Mouse (Mus musculus): Measurements from ENCODE around the gene Dnajc5.
A peak's percentile ranks its signal among the peaks of the same experiment; 100 is the strongest.
"Not testable (repeated sequence)": the region's sequence is repeated elsewhere in the genome, so short reads cannot be mapped to it uniquely, and the experiment has no call there.

Dnajc5 gene

DNA sequence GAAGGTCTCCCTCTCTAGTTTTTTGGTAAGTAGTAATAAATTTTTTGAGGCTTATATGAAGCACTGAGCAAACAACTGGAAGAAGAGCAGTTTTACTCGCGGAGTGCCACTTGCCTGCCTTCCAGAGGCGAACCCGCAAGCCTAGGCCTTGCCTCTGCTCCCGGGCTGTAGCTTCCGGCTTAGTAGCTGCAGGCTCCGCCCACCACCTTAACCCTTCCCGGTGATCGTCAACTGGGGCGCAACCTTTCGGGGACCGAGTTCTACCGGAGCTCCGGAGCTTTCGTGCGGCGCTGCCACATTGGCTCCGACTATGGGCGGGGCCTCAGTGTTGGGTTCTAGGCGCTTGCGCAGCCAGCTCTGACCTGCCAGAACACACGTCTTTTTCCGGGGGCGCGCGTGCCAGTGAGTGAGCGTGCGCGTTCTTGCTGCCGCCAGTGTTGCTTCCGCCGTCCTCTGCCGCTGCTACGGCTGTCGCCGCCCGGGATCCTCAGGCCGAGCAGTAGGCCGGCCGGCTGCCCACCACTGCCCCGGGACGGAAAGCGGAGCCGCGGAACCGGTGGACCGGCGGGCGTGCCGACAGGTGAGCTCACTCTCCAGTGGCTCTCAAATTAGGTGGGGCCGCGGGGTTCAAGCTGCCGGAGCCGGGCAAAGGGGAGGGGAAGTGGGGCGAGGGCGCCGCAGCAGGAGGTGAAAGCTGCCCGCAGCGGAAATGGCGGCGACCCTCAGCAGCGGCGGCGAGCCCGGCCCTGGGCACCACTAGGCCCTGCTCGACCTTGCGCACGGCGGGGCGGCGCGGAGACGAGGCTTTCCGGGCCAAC, at the start of gene Dnajc5:
Dnajc5 (plus strand) TSS at position 368 of the 818 bp plus-strand sequence.
- DNase-seq = peak; percentile 99

DNA sequence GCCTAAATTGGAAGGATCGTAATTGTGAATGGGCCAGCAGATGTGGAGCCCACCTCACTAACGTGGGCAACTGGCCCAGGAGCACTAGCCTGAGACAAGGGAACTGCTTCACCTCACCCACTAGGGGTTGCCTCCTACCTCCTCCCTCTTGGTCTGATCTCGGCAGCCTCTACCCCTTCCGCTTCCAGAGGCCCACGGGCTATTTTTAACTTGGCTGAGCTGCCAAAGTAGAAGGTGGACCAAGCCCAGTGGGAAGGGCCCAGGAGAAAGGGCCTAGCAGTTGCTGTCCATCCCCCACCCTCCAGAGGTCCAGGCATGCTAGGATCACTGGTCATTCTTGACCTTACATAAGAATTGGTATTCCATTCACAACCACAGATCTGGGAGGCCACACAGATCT, 49.0 kb upstream of the Dnajc5 start:
- no peak for DNase-seq

DNA sequence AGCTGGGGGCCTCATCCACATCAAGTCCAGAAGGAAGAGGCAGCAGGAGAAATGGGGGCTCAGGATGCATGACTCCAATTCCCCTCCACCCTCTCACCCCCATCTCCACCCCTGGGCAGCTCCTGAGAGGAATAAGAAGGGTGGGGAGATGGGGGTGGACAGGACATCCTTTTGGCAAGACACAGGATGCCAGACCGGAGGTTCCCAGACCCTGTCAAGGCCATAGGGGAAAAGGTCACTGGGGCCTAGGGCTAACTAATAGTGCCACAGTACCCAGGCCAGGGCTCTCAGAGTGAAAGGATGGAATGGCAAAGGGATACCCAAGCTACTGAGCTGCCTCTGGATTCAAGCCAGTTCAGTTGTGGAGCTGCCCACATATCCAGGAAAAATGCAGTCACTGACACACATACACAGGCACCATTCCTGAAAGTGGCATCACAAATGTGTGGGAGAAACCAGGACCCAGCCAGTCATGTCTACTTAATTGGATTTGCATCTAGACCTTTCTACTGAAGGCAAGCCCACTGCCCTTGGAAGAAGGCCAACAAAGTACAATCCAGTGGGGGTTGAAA, 47.9 kb upstream of the Dnajc5 start:
- no peak for DNase-seq

DNA sequence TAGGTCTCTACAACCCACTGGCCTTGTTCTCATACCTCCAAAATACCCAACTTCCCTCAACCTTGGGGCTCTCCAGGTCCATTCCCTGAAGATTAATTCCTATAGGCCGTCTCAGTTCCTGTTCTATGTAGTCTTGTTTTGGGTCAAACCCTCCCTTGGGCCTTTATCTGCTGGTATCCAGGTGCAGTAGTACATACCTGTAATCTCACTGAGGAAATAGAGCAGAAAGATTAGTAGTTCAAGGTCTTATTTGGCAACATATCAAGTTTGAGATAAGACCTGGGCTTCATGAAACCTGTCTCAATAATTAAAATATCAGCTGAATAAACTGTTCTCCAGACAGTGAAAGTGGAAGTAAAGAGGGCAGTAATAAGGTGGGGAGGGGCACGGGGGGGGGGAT, 37.2 kb upstream of the Dnajc5 start:
- DNase-seq = no peak

GRCm38 (mm10) chr2:181483562-181484318, 36.5 kb upstream of the Dnajc5 start:
- peak in 1 of 2 experiments; percentile 33 for DNase-seq

DNA sequence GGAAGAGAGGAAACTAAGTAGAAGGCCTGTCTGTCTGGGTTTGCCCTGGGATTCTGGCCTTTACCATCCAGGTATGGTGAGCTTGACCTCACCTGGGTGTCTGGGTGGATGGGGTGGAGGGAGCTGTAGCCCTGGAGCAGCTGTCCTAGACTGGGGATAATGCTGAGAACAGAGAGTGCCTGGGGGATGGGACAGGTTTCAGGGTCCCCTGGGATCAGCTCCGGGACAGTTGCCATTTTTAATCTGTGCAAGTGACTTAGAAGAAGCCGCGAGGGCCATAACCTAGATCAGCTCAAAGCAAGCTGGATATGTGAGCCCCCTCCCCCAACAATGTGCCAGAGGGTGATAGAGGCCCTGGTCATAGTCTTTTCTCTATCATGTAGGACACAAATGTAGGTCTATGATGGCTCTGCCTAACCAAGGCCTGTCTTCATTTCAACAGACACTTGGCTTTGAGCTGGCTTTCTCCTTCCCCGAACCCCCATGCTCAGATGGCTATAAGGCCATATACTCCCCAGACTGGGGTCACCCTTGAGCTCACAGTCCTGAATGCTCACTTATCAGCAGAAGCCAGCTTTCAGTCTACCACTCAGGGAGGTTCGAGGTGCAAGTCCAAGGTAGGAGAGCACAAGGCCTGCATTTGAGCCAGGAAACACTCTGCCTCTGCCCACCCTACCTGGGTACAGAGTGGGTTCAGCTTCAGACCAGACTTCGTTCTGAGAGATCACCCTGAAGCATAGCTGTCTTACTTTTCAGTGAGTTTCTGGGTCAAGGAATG, 35.6 kb upstream of the Dnajc5 start:
- DNase-seq = no peak

GRCm38 (mm10) chr2:181485741-181486140, 34.5 kb upstream of the Dnajc5 start:
- DNase-seq = no peak

DNA sequence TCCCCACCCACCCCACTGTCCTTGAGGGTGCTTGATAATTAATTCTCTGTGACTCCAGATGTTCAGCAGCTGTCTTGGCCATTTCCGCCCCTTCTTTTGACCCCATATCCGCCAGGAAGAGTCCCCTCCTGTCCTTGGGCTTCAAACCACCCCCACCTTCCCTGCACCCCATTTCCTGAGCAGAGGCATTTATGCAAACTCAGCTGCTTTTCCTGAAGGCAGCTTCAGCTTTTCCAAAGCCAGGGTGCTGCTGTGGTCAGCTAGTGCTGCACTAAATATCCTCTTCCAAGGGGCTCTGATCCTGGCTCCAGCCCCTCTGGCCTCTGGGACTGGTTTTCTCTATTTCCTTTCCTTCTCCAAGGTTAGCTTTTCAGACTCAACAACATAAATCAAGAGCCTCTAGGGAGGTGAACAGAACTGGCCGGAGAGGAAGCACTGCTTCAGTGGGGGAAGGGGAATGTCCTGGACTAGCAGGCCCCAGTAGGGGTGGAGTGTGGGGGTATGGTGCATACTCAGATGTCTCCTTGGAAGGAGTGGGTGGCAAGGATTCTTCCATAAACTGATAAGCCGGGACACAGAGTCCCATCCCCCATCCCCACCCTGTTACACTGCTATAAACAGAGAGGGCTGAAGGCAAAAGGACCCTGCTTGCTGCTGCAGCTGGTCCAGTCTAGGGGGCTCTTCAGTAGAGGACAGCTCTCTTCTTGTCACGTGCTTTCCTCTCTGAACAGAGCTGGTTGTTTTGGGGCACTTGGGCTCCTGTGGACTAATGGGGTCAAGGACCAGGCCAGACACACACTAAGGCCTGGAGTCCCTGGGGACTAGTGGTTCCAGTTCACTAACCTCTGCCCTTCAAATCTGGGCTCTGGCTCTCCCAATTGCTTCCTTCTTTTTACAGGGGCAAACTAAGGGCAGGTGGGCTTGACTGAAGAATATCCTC, 32.7 kb upstream of the Dnajc5 start:
- DNase-seq = no peak

GRCm38 (mm10) chr2:181491432-181492205, 28.7 kb upstream of the Dnajc5 start:
- peak in 1 of 2 experiments; percentile 28 for DNase-seq

DNA sequence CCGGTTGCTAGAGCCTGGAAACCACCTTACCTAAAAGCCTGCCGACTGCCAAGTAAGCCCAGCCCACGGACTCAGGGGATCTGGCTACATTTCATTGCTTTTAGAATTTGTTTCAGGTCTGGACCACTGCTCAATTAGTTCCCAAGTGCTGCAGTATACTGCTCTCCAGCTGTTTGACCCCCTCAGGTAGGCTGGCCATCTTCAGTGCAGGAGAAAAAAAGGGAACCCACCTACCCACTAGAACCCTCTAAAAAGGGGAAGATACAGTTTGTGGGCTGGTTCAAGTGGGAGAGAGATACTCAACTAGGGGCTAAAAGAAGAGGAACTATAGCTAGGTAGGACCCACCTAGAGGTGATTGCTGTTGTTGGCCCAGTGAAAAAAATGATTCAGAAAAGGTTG, 28.1 kb upstream of the Dnajc5 start:
- no peak for DNase-seq

DNA sequence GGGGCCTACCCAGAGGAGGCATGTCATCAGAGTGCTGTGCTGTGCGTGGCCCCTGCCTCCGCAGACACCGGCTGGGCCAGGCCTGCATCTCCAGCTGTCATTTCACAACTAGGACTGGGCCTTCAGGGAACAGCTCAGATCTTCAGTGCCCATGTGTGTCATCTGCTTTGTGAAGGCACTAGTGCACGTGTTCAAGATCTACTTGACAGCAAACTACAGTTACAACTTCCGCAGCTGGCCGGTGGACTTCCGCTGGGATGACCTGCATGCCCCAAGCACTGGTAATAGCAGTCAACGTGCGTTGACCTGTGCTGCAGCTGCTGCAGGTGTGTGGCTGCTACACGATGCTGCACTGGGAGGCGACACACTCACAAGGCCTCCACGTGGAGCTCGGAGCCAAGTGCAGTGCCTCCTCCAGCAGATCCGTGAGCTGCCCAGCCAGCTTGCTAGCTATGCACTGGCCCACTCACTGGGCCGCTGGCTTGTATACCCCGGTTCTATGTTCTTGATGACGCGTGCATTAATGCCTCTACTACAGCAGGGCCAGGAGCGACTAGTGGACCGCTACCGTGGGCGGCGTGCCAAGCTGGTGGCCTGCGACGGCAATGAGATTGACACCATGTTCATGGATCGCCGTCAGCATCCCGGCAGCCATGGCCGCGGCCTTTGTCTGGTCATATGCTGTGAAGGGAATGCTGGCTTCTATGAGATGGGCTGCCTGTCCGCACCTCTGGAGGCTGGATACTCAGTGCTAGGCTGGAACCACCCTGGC, 26.9 kb upstream of the Dnajc5 start, which contains the start of gene Abhd16b:
Abhd16b (plus strand) TSS at position 51 of the 772 bp plus-strand sequence.
- DNase-seq = no peak

GRCm38 (mm10) chr2:181494266-181494945, 25.9 kb upstream of the Dnajc5 start:
- no peak for DNase-seq

DNA sequence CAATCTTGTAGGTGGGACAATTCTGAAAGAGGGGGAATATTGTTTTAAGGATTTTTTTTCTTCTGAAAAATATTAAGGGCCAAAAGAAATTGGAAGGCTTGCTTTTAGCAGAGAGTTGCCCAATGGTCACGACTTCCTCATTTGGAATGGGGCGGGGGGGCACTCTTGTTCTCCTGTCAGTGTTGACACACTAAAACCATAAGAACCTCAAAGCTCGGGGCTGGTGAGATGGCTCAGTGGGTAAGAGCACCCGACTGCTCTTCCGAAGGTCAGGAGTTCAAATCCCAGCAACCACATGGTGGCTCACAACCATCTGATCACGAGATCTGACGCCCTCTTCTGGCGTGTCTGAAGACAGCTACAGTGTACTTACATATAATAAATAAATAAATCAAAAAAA, 24.4 kb upstream of the Dnajc5 start:
- not testable (repeated sequence) for DNase-seq

GRCm38 (mm10) chr2:181496281-181496680, 24.0 kb upstream of the Dnajc5 start:
- DNase-seq = peak; percentile 32 to 51

DNA sequence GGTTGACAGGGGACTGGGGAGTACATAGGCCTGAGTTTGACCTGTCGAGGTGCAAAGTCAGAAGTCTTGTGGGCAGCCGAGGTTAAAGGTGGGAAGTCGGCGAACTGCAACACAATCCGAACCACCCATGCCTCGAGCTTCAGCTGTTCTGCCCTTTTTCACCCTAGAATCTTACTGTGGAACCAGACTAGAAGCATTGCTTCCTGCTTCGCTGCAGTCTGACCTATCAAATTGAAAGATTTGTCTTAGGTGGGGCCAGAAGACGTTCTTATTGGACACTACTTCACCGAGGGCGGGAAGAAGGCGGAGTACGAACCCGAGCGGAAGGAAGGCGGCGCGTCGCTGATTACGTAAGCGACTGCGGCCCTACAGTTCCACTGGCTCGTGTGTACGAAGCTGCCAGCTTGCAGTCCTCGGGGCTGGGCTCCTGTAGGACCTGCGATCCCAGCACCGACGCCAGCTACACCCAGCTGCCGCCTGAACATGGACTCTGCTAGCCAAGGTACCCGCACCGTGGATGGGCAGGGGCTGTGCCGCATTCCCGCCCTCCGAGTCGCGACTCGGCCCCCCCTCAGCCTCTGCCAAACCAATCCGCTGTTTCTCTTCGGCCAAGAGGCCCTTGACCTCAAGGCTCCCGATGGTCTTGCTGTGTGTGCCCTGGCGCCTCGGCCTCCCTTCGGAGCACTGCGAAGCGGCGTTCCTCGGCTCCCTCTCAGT, 23.3 kb upstream of the Dnajc5 start, which contains the start of gene Tpd52l2:
Tpd52l2 (plus strand) TSS at position 312 of the 717 bp plus-strand sequence.
- peak; percentile 79 to 89 for DNase-seq

DNA sequence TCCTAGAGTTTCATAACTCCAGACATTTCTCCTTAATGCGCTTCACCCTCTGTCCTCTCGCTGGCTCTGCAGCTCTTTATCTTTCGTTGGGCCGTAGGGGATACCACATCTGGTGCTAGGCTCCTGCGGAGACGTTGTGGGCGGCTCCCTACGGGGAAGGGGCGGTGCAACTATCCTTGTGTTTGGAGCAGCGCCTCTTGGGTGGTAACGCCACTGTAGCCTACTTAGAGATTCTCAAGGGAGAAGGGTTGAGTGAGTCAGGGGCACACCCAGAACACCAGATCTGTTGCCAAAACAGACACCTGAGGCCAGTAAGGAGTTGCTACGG, 22.8 kb upstream of the Dnajc5 start:
- DNase-seq = peak; percentile 43 to 48

DNA sequence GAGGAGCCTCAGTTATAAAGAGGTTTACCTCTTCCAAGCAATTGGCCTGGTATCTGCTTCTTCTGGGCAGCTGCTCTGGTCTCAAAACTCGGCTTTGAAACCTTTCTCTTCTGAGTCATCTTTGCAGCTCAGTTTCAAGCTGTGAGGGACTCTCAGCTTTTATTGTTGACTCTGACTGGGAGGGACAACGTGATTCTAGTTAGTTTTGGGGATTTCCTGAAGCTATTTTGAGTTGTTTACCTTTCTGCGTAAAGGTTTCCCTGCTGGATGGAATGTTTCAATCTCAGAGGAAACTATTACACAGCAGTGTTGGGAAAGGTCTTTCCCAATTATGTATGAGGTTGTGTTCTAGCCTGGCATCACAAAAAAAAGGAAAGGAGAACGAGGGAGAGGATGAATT, 21.6 kb upstream of the Dnajc5 start:
- no peak for DNase-seq

DNA sequence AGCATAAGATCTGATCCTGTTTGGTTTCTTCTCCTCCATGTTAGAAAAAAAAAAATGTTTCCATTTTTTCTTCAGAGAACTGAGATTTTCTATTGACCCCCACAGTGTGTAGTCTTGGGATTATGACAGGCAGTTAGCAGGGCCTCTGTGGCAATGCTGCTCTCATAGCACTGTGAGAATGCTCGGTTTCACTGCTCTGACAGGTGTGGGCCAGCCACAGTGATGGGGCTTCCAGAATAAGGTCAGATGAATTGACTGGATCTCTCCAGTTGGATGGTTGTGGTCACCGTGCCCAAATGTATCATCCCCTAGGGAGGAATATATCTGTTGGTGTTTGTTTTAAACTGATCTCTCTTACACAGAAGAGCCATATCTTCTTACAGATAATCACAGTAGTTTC, 11.1 kb upstream of the Dnajc5 start:
- DNase-seq = no peak

GRCm38 (mm10) chr2:181511231-181511630, 9.1 kb upstream of the Dnajc5 start:
- DNase-seq = no peak
